Mouse (Mus musculus) ES-Bruce4 (cell line): ENCODE results near the gene Bcr. TPM values are rescaled to one million over a fixed set of nuclear protein-coding genes. Genes with fewer than 3 reads are reported as not detected.

Experiments
- H3K27ac ChIP-seq: 2 replicates; pipeline ENCODE4 v1.5.1; 2012; ENCODE audit warnings: low read length, inconsistent platforms; ENCODE audit not compliant: insufficient read depth
- H3K27me3 ChIP-seq: 2 replicates; pipeline ENCODE4 v1.6.1; 2012; ENCODE audit warnings: mild to moderate bottlenecking, low read length, inconsistent platforms; ENCODE audit not compliant: control insufficient read depth, poor library complexity, insufficient read depth, severe bottlenecking
- H3K36me3 ChIP-seq: 2 replicates; pipeline ENCODE4 v1.6.1; 2012; ENCODE audit warnings: inconsistent platforms, mild to moderate bottlenecking, low read length, moderate library complexity; ENCODE audit not compliant: control insufficient read depth, poor library complexity, insufficient read depth, severe bottlenecking
- H3K4me1 ChIP-seq: one replicate; pipeline ENCODE4 v1.8.1; 2011; ENCODE audit warnings: low read length; ENCODE audit not compliant: control insufficient read depth, insufficient read depth
- H3K4me3 ChIP-seq: 2 replicates; pipeline ENCODE4 v1.5.1; 2011; ENCODE audit warnings: low read depth, mild to moderate bottlenecking, low read length
- H3K9ac ChIP-seq: 2 replicates; pipeline ENCODE4 v1.6.1; 2012; ENCODE audit warnings: low read depth, mild to moderate bottlenecking, inconsistent platforms; ENCODE audit not compliant: poor library complexity, severe bottlenecking
- H3K9me3 ChIP-seq: replicated peaks from 2 replicates; pipeline ENCODE4 v1.6.1; 2012; ENCODE audit warnings: mild to moderate bottlenecking, low read length, inconsistent platforms; ENCODE audit not compliant: control insufficient read depth, poor library complexity, insufficient read depth, severe bottlenecking
- CTCF ChIP-seq: IDR thresholded peaks from one replicate; pipeline ENCODE4 v1.8.1; 2011; ENCODE audit warnings: low read depth, low read length
- EP300 ChIP-seq: IDR thresholded peaks from 2 replicates; pipeline ENCODE4 v1.6.1; 2011; ENCODE audit warnings: low read depth, low read length; ENCODE audit not compliant: insufficient read depth
- POLR2A ChIP-seq: IDR thresholded peaks from one replicate; pipeline ENCODE4 v1.8.1; 2011; ENCODE audit warnings: low read length; ENCODE audit not compliant: insufficient read depth
- polyA plus RNA-seq: library from polyadenylated mRNA; stranded (reverse); fragments of >200 nt; gene quantifications from 2 replicates; pipeline ENCODE4 v1.2.4, GENCODE M21; 2011; ENCODE audit warnings: low read depth; ENCODE audit not compliant: missing spikeins, insufficient read depth, insufficient read length

Gene Bcr
- polyA plus RNA-seq: 22.9 and 28.2 TPM in 2 replicates

- Histone ChIP-seq H3K4me1 (no peaks in the 10 kb centered on the region), H3K9me3 (no peaks in the 10 kb centered on the region), H3K27ac (no peak within 1 kb of the TSS), H3K4me3 (peak within 1 kb of the TSS; percentile 99), H3K9ac (peak within 1 kb of the TSS; percentile 96), H3K27me3 (peaks cover 2% of the 10 kb centered on the region; the same call in 1 of the 2 replicates), H3K36me3 (no peaks in the 10 kb centered on the region)
- TF ChIP-seq POLR2A (no peak), EP300 (no peak), CTCF (no peak)
Observed at GRCm38 (mm10) chr10:75060217-75060842, at the start of gene Bcr. TSS of gene Bcr (plus strand) at chr10:75060592.

- Histone ChIP-seq H3K27ac (no peak overlapping the region), H3K4me3 (no peak overlapping the region), H3K27me3 (no peaks in the 10 kb centered on the region), H3K36me3 (no peaks in the 10 kb centered on the region), H3K4me1 (no peaks in the 10 kb centered on the region), H3K9me3 (no peaks in the 10 kb centered on the region), H3K9ac (no peak overlapping the region)
- no peak for TF ChIP-seq CTCF
- TF ChIP-seq EP300: no peak
- no peak for TF ChIP-seq POLR2A
Observed at GRCm38 (mm10) chr10:75010704-75011103, 49.7 kb upstream of the Bcr start.

- Histone ChIP-seq H3K4me3 (no peak overlapping the region), H3K9me3 (no peaks in the 10 kb centered on the region), H3K36me3 (no peaks in the 10 kb centered on the region), H3K4me1 (no peaks in the 10 kb centered on the region), H3K9ac (no peak overlapping the region), H3K27ac (no peak overlapping the region), H3K27me3 (no peaks in the 10 kb centered on the region)
- TF ChIP-seq CTCF (no peak), EP300 (no peak), POLR2A (no peak)
Observed at GRCm38 (mm10) chr10:75015465-75015864, 44.9 kb upstream of the Bcr start.

GRCm38 (mm10) chr10:75016481-75016880 lies 43.9 kb upstream of the Bcr start:
- no peak overlapping the region for H3K4me3 ChIP-seq

GRCm38 (mm10) chr10:75020271-75020670 lies 40.1 kb upstream of the Bcr start:
- TF ChIP-seq EP300: no peak
- TF ChIP-seq CTCF: no peak
- TF ChIP-seq POLR2A: no peak
- no peak overlapping the region for H3K4me3 ChIP-seq
- no peak overlapping the region for H3K27ac ChIP-seq
- H3K9me3 ChIP-seq: no peaks in the 10 kb centered on the region
- no peaks in the 10 kb centered on the region for H3K27me3 ChIP-seq
- H3K36me3 ChIP-seq: no peaks in the 10 kb centered on the region
- no peak overlapping the region for H3K9ac ChIP-seq
- H3K4me1 ChIP-seq: no peaks in the 10 kb centered on the region

More at GRCm38 (mm10) chr10:75016481-75016880, 43.9 kb upstream of the Bcr start:
- Histone ChIP-seq H3K27ac (no peak overlapping the region), H3K9ac (no peak overlapping the region), H3K36me3 (no peaks in the 10 kb centered on the region), H3K27me3 (no peaks in the 10 kb centered on the region), H3K4me1 (no peaks in the 10 kb centered on the region), H3K9me3 (no peaks in the 10 kb centered on the region)
- TF ChIP-seq CTCF (no peak), EP300 (no peak), POLR2A (no peak)

GRCm38 (mm10) chr10:75021138-75021537 lies 39.3 kb upstream of the Bcr start:
- H3K36me3 ChIP-seq: no peaks in the 10 kb centered on the region
- H3K27me3 ChIP-seq: no peaks in the 10 kb centered on the region
- no peak overlapping the region for H3K27ac ChIP-seq
- H3K4me3 ChIP-seq: no peak overlapping the region
- H3K9ac ChIP-seq: no peak overlapping the region
- H3K9me3 ChIP-seq: no peaks in the 10 kb centered on the region
- H3K4me1 ChIP-seq: no peaks in the 10 kb centered on the region
- TF ChIP-seq POLR2A (no peak), EP300 (no peak), CTCF (peak; percentile 82)
